Mouse (Mus musculus): Measurements from ENCODE around the gene Chrna1. TPM values are rescaled to one million over a fixed set of nuclear protein-coding genes. Genes with fewer than 3 reads are reported as not detected.

The Chrna1 gene
- polyA plus RNA-seq (2015; fragmentation: Nextera tagmentation; extraction: Ambion mirVana), result 14.1 and 19.8 TPM in 2 replicates

- H3K27me3 ChIP-seq, result peaks cover 4% of the 10 kb centered on the region
- peaks cover 5% of the 10 kb centered on the region; the same call in 1 of the 2 replicates for H3K4me1 ChIP-seq
- H3K27ac ChIP-seq (replicated peaks), result 0 out of 2 replicates have a peak within 1 kb of the TSS, but pooled peaks have one; percentile 17
- no peaks in the 10 kb centered on the region for H3K9me3 ChIP-seq (replicated peaks)
- 0 out of 2 replicates have a peak, but pooled peaks have one; percentile 66 for ATAC-seq (ENCODE audit: insufficient number of reproducible peaks, low FRiP score, low TSS enrichment, low read depth)
- WGBS, result 84% methylated on average over 9 of the region's 9 CpGs
- H3K4me3 ChIP-seq (replicated peaks), result no peak within 1 kb of the TSS; the same call in 1 of the 2 replicates
- H3K4me2 ChIP-seq (replicated peaks), result no peak within 1 kb of the TSS
- H3K36me3 ChIP-seq, result no peaks in the 10 kb centered on the region
- no peak within 1 kb of the TSS for H3K9ac ChIP-seq
These were observed at the start of gene Chrna1 for GRCm38 (mm10) chr2:73580166-73580565. Gene Chrna1 (minus strand): TSS chr2:73580338.

GRCm38 (mm10) chr2:73618486-73619052 is 38.4 kb upstream of the Chrna1 start:
- H3K27ac ChIP-seq (replicated peaks), result no peak overlapping the region
- no peaks in the 10 kb centered on the region for H3K9me3 ChIP-seq (replicated peaks)
- H3K36me3 ChIP-seq, result no peaks in the 10 kb centered on the region; the same call in 1 of the 2 replicates
- no peaks in the 10 kb centered on the region for H3K27me3 ChIP-seq
- peaks cover 18% of the 10 kb centered on the region; the same call in 1 of the 2 replicates for H3K4me1 ChIP-seq
- H3K4me3 ChIP-seq (replicated peaks), result no peak overlapping the region
- no peak overlapping the region for H3K4me2 ChIP-seq (replicated peaks)
- ATAC-seq (ENCODE audit: insufficient number of reproducible peaks, low FRiP score, low TSS enrichment, low read depth), result peak; percentile 47; the same call in 1 of the 2 replicates
- 43% methylated on average over 4 of the region's 4 CpGs for WGBS
- no peak overlapping the region for H3K9ac ChIP-seq

- Histone ChIP-seq H3K27ac (replicated peaks) (no peak overlapping the region), H3K9ac (no peak overlapping the region), H3K4me1 (peaks cover 18% of the 10 kb centered on the region; the same call in 1 of the 2 replicates), H3K36me3 (no peaks in the 10 kb centered on the region), H3K27me3 (no peaks in the 10 kb centered on the region), H3K9me3 (replicated peaks) (no peaks in the 10 kb centered on the region), H3K4me2 (replicated peaks) (no peak overlapping the region), H3K4me3 (replicated peaks) (no peak overlapping the region)
- 76% methylated on average over 17 of the region's 17 CpGs for WGBS
- no peak for ATAC-seq (ENCODE audit: insufficient number of reproducible peaks, low FRiP score, low TSS enrichment, low read depth)
These were observed 36.4 kb upstream of the Chrna1 start for GRCm38 (mm10) chr2:73616434-73617057.

GRCm38 (mm10) chr2:73615456-73615855 is 35.3 kb upstream of the Chrna1 start:
- Histone ChIP-seq H3K4me3 (replicated peaks) (no peak overlapping the region), H3K36me3 (no peaks in the 10 kb centered on the region), H3K27me3 (no peaks in the 10 kb centered on the region), H3K9ac (no peak overlapping the region), H3K27ac (replicated peaks) (no peak overlapping the region), H3K9me3 (replicated peaks) (no peaks in the 10 kb centered on the region), H3K4me2 (replicated peaks) (no peak overlapping the region), H3K4me1 (peaks cover 18% of the 10 kb centered on the region; the same call in 1 of the 2 replicates)
- WGBS, result 84% methylated on average over 5 of the region's 5 CpGs
- ATAC-seq (ENCODE audit: insufficient number of reproducible peaks, low FRiP score, low TSS enrichment, low read depth), result no peak

GRCm38 (mm10) chr2:73614303-73614702 is 34.2 kb upstream of the Chrna1 start:
- ATAC-seq (ENCODE audit: insufficient number of reproducible peaks, low FRiP score, low TSS enrichment, low read depth), result no peak
- no peak overlapping the region for H3K9ac ChIP-seq
- no peaks in the 10 kb centered on the region for H3K9me3 ChIP-seq (replicated peaks)
- no peaks in the 10 kb centered on the region for H3K36me3 ChIP-seq
- H3K4me2 ChIP-seq (replicated peaks), result no peak overlapping the region
- no peak overlapping the region for H3K27ac ChIP-seq (replicated peaks)
- H3K27me3 ChIP-seq, result no peaks in the 10 kb centered on the region
- 96% methylated on average over 8 of the region's 8 CpGs for WGBS
- no peak overlapping the region for H3K4me3 ChIP-seq (replicated peaks)
- peaks cover 14% of the 10 kb centered on the region; the same call in 1 of the 2 replicates for H3K4me1 ChIP-seq

GRCm38 (mm10) chr2:73612941-73613340 is 32.8 kb upstream of the Chrna1 start:
- Histone ChIP-seq H3K4me3 (replicated peaks) (no peak overlapping the region), H3K9me3 (replicated peaks) (no peaks in the 10 kb centered on the region), H3K27me3 (no peaks in the 10 kb centered on the region), H3K27ac (replicated peaks) (no peak overlapping the region), H3K9ac (no peak overlapping the region), H3K36me3 (no peaks in the 10 kb centered on the region), H3K4me2 (replicated peaks) (no peak overlapping the region), H3K4me1 (0 out of 2 replicates have a peak, but pooled peaks cover 4% of the 10 kb centered on the region)
- 90% methylated on average over 7 of the region's 7 CpGs for WGBS
- ATAC-seq (ENCODE audit: insufficient number of reproducible peaks, low FRiP score, low TSS enrichment, low read depth), result no peak

- Histone ChIP-seq H3K27ac (replicated peaks) (no peak overlapping the region), H3K4me1 (0 out of 2 replicates have a peak, but pooled peaks cover 9% of the 10 kb centered on the region), H3K9ac (no peak overlapping the region), H3K9me3 (replicated peaks) (no peaks in the 10 kb centered on the region), H3K4me3 (replicated peaks) (no peak overlapping the region), H3K27me3 (no peaks in the 10 kb centered on the region), H3K4me2 (replicated peaks) (no peak overlapping the region), H3K36me3 (no peaks in the 10 kb centered on the region)
- WGBS, result 84% methylated on average over 6 of the region's 6 CpGs
- no peak for ATAC-seq (ENCODE audit: insufficient number of reproducible peaks, low FRiP score, low TSS enrichment, low read depth)
These were observed 32.3 kb upstream of the Chrna1 start for GRCm38 (mm10) chr2:73612367-73612914.

GRCm38 (mm10) chr2:73611798-73612197 is 31.7 kb upstream of the Chrna1 start:
- ATAC-seq (ENCODE audit: insufficient number of reproducible peaks, low FRiP score, low TSS enrichment, low read depth), result no peak
- no peak overlapping the region for H3K9ac ChIP-seq
- no peak overlapping the region for H3K27ac ChIP-seq (replicated peaks)

GRCm38 (mm10) chr2:73609724-73610210 is 29.6 kb upstream of the Chrna1 start:
- Histone ChIP-seq H3K36me3 (no peaks in the 10 kb centered on the region), H3K27ac (replicated peaks) (no peak overlapping the region), H3K4me3 (replicated peaks) (no peak overlapping the region), H3K9me3 (replicated peaks) (no peaks in the 10 kb centered on the region), H3K9ac (no peak overlapping the region), H3K27me3 (no peaks in the 10 kb centered on the region), H3K4me2 (replicated peaks) (no peak overlapping the region), H3K4me1 (peaks cover 13% of the 10 kb centered on the region; the same call in 1 of the 2 replicates)
- ATAC-seq (ENCODE audit: insufficient number of reproducible peaks, low FRiP score, low TSS enrichment, low read depth), result no peak
- WGBS, result 89% methylated on average over 3 of the region's 3 CpGs

More at GRCm38 (mm10) chr2:73611798-73612197, 31.7 kb upstream of the Chrna1 start:
- 55% methylated on average over 6 of the region's 6 CpGs for WGBS
- H3K4me3 ChIP-seq (replicated peaks), result no peak overlapping the region
- H3K27me3 ChIP-seq, result no peaks in the 10 kb centered on the region
- no peaks in the 10 kb centered on the region for H3K36me3 ChIP-seq
- peaks cover 16% of the 10 kb centered on the region; the same call in 1 of the 2 replicates for H3K4me1 ChIP-seq
- no peaks in the 10 kb centered on the region for H3K9me3 ChIP-seq (replicated peaks)
- no peak overlapping the region for H3K4me2 ChIP-seq (replicated peaks)

GRCm38 (mm10) chr2:73609067-73609723 is 29.1 kb upstream of the Chrna1 start:
- no peaks in the 10 kb centered on the region for H3K9me3 ChIP-seq (replicated peaks)
- ATAC-seq (ENCODE audit: insufficient number of reproducible peaks, low FRiP score, low TSS enrichment, low read depth), result no peak
- H3K27ac ChIP-seq (replicated peaks), result no peak overlapping the region
- no peak overlapping the region for H3K4me3 ChIP-seq (replicated peaks)
- peaks cover 13% of the 10 kb centered on the region; the same call in 1 of the 2 replicates for H3K4me1 ChIP-seq
- no peaks in the 10 kb centered on the region for H3K27me3 ChIP-seq
- no peaks in the 10 kb centered on the region for H3K36me3 ChIP-seq
- 75% methylated on average over 5 of the region's 5 CpGs for WGBS
- H3K9ac ChIP-seq, result no peak overlapping the region
- no peak overlapping the region for H3K4me2 ChIP-seq (replicated peaks)

- WGBS, result 58% methylated on average over 6 of the region's 6 CpGs
- Histone ChIP-seq H3K9me3 (replicated peaks) (no peaks in the 10 kb centered on the region), H3K27me3 (no peaks in the 10 kb centered on the region), H3K4me3 (replicated peaks) (no peak overlapping the region), H3K36me3 (no peaks in the 10 kb centered on the region), H3K9ac (no peak overlapping the region), H3K4me1 (peaks cover 13% of the 10 kb centered on the region; the same call in 1 of the 2 replicates), H3K27ac (replicated peaks) (no peak overlapping the region), H3K4me2 (replicated peaks) (no peak overlapping the region)
- ATAC-seq (ENCODE audit: insufficient number of reproducible peaks, low FRiP score, low TSS enrichment, low read depth), result no peak
These were observed 28.3 kb upstream of the Chrna1 start for GRCm38 (mm10) chr2:73608391-73608790.

Data from embryonic facial prominence, embryonic 15.5 days (tissue).